Mouse (Mus musculus) B cell, adult (primary cell): ENCODE results near the gene Atxn7l1. TPM values are rescaled to one million over a fixed set of nuclear protein-coding genes. Genes with fewer than 3 reads are reported as not detected.

Experiments used
- total RNA-seq: library from RNA; stranded (reverse); gene quantifications from 4 replicates; pipeline ENCODE4 v1.2.4, GENCODE M21; 2023; ENCODE audit not compliant: inconsistent age

Atxn7l1 gene
- 80.1 to 86.9 TPM (median 83.2 TPM) in 4 replicates for total RNA-seq

DNA sequence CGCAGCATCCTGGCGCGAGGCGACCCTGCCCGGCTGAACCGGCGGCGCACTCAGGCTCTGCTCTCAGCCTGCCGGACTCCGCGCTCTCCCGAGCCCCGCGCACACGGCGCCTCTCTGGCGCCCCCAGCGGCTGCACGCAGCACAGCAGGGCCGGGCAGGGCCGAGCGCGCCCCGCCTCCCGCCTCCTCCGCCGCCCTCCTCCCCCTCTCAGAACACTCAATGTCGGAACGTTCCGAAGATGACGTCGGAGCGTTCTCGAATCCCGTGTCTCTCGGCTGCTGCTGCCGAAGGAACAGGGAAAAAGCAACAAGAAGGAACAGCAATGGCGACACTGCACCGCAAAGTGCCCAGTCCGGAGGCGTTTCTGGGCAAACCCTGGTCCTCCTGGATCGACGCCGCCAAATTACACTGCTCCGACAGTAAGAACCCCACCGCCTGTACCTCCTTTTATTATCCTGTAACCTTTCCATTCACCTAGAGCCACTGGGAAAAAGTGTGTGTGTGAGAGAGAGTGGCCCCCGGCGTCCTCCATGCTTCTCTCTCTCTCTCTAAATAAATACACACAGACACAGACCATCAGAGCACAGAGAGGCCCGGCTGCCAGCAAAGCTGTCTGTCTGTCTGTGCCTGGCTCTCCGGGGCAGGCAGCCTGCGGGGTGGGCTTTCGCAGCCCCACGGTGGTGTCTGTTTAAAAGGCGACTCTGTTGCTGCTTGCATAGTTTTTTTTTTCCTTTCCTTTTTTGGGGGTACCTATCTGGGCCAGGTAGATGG lies at the start of gene Atxn7l1:
Atxn7l1 (plus strand) TSS at position 197 of the 771 bp plus-strand sequence.

DNA sequence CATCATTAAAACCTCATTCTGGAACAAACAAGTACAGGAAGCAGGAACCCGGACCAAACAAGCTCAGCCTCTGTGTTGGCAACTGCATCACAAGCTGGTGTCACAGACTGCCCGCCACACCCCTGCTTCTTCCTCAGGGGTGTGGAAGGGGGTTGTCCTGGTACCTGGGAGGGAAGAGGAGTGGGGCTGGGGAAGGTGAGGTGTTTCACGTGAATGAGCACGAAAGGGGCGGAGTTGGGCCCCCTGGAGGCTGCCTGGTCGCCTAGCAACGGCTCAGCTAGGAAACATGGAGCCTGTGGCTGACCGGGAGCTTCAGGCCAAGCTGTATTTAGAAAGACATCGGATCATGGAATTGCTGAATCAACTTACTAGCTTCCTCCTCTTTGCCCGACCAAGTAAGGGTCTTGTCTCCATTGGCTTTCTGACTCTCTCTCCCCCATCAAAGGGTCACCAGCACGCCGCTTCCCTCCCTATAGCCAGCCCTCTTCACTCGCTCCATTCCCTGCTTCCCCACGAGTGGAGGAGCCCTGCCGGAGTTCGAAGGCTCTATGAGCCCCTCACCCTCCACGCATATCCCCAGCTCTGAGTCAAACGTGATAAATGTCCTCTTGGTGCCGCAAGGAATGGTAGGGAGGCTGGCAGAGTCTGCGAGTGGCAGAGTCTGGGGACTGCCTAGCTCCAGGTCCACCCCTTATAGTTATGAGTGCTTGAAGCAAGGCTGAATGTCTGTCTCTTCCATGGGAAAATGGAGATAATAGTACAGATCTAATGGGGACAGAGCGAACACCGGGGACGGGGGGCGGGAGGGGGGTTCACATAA lies 247.5 kb downstream of the Atxn7l1 start, which contains the start of gene Efcab10:
Efcab10 (plus strand) TSS at position 51 of the 820 bp plus-strand sequence.

Other genes starting within 250 kb of the Atxn7l1 start
- gene Sypl, start 193.8 kb upstream of the Atxn7l1 start, total RNA-seq, result 104 to 120 TPM (median 110 TPM) in 4 replicates
- not detected in 4 replicates for gene Cdhr3, start 54.8 kb upstream of the Atxn7l1 start, total RNA-seq
- not detected in 4 replicates for gene Efcab10, start 247.2 kb downstream of the Atxn7l1 start, total RNA-seq